Mouse (Mus musculus) kidney, adult 2 months (tissue): ENCODE measurements around the gene Abcb9.

Source experiments
- CTCF ChIP-seq: fragments of 200-500 bp; conservative IDR thresholded peaks from 2 replicates; pipeline ENCODE4 v1.5.1; 2011; ENCODE audit warnings: low read depth, mild to moderate bottlenecking, control low read depth, low read length, moderate library complexity, mixed read lengths; ENCODE audit not compliant: insufficient read depth, insufficient read length
- POLR2A ChIP-seq: fragments of 200-500 bp; IDR thresholded peaks from one replicate; pipeline ENCODE4 v1.6.1; 2011; ENCODE audit warnings: low read depth, low read length, control low read depth

DNA sequence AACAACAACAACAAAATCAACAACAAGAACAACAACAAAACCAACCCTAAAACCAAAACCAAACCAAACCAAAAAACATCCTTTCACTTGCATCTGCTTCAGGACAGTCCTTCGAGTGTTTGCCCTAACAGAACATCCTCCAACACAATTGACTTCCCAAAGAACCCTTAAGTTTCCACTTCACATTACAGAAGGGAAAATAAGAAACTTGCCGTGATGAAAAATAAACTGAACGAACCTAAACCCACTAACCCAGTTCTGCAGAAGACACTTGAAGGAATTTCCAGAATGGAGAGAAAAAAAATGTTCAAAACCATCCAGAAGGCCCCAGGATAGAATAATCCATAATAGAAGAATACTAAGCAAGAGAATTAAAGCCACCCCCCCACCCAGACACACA lies 7.4 kb upstream of the Abcb9 start:
- no peak for TF ChIP-seq POLR2A
- TF ChIP-seq CTCF = no peak
